Mouse (Mus musculus): ENCODE results near the gene Nt5c2. TPM values are rescaled to one million over a fixed set of nuclear protein-coding genes. Genes with fewer than 3 reads are reported as not detected.
A peak's percentile ranks its signal among the peaks of the same experiment; 100 is the strongest.
"Not testable (repeated sequence)": the region's sequence is repeated elsewhere in the genome, so short reads cannot be mapped to it uniquely, and the experiment has no call there.

The Nt5c2 gene
- polyA plus RNA-seq, 1 experiment = 10.2 TPM

- TF ChIP-seq CTCF (IDR thresholded peaks at IDR 0.05; ENCODE audit: extremely low read depth, insufficient read depth, insufficient read length, insufficient replicate concordance) (no peak), POLR2A (IDR thresholded peaks at IDR 0.05; ENCODE audit: low read depth, low read length) (no peak)
- Histone ChIP-seq H3K27ac (ENCODE audit: insufficient read depth, low read length) (no peak overlapping the region), H3K4me3 (ENCODE audit: extremely low read depth, insufficient read depth, insufficient read length) (no peak overlapping the region), H3K36me3 (ENCODE audit: control insufficient read depth, insufficient read depth, low read length) (no peaks in the 10 kb centered on the region), H3K27me3 (ENCODE audit: control insufficient read depth, insufficient read depth, low read length) (no peaks in the 10 kb centered on the region), H3K4me1 (ENCODE audit: control insufficient read depth, insufficient read depth, insufficient read length) (peaks cover 8% of the 10 kb centered on the region; the same call in 1 of the 2 replicates)
- no peak for DNase-seq (ENCODE audit: low read depth in 1 of 2, low spot score in 2 of 2)
- WGBS = 74% methylated on average over 14 of the region's 14 CpGs
These were observed 31.5 kb downstream of the Nt5c2 start for GRCm38 (mm10) chr19:46983352-46983965.

- Histone ChIP-seq H3K4me1 (ENCODE audit: control insufficient read depth, insufficient read depth, insufficient read length) (peaks cover 5% of the 10 kb centered on the region; the same call in 1 of the 2 replicates), H3K27me3 (ENCODE audit: control insufficient read depth, insufficient read depth, low read length) (no peaks in the 10 kb centered on the region), H3K27ac (ENCODE audit: insufficient read depth, low read length) (no peak overlapping the region), H3K4me3 (ENCODE audit: extremely low read depth, insufficient read depth, insufficient read length) (no peak overlapping the region), H3K36me3 (ENCODE audit: control insufficient read depth, insufficient read depth, low read length) (no peaks in the 10 kb centered on the region)
- WGBS = 77% methylated on average over 6 of the region's 6 CpGs
- TF ChIP-seq CTCF (IDR thresholded peaks at IDR 0.05; ENCODE audit: extremely low read depth, insufficient read depth, insufficient read length, insufficient replicate concordance) (no peak), POLR2A (IDR thresholded peaks at IDR 0.05; ENCODE audit: low read depth, low read length) (no peak)
- no peak for DNase-seq (ENCODE audit: low read depth in 1 of 2, low spot score in 2 of 2)
These were observed 33.5 kb downstream of the Nt5c2 start for GRCm38 (mm10) chr19:46981462-46981861.

- WGBS = 78% methylated on average over 3 of the region's 3 CpGs
- DNase-seq (ENCODE audit: low read depth in 1 of 2, low spot score in 2 of 2) = no peak
- no peak overlapping the region for H3K4me3 ChIP-seq (ENCODE audit: extremely low read depth, insufficient read depth, insufficient read length)
- peaks cover 5% of the 10 kb centered on the region; the same call in 1 of the 2 replicates for H3K4me1 ChIP-seq (ENCODE audit: control insufficient read depth, insufficient read depth, insufficient read length)
- H3K27ac ChIP-seq (ENCODE audit: insufficient read depth, low read length) = no peak overlapping the region
- no peak for TF ChIP-seq POLR2A (IDR thresholded peaks at IDR 0.05; ENCODE audit: low read depth, low read length)
- no peak for TF ChIP-seq CTCF (IDR thresholded peaks at IDR 0.05; ENCODE audit: extremely low read depth, insufficient read depth, insufficient read length, insufficient replicate concordance)
- H3K27me3 ChIP-seq (ENCODE audit: control insufficient read depth, insufficient read depth, low read length) = no peaks in the 10 kb centered on the region
- no peaks in the 10 kb centered on the region for H3K36me3 ChIP-seq (ENCODE audit: control insufficient read depth, insufficient read depth, low read length)
These were observed 35.2 kb downstream of the Nt5c2 start for GRCm38 (mm10) chr19:46979781-46980105.

GRCm38 (mm10) chr19:46978920-46979780, 35.8 kb downstream of the Nt5c2 start:
- WGBS = 73% methylated on average over 17 of the region's 17 CpGs
- H3K36me3 ChIP-seq (ENCODE audit: control insufficient read depth, insufficient read depth, low read length) = no peaks in the 10 kb centered on the region
- H3K4me1 ChIP-seq (ENCODE audit: control insufficient read depth, insufficient read depth, insufficient read length) = peaks cover 5% of the 10 kb centered on the region; the same call in 1 of the 2 replicates
- no peaks in the 10 kb centered on the region for H3K27me3 ChIP-seq (ENCODE audit: control insufficient read depth, insufficient read depth, low read length)
- H3K4me3 ChIP-seq (ENCODE audit: extremely low read depth, insufficient read depth, insufficient read length) = no peak overlapping the region
- H3K27ac ChIP-seq (ENCODE audit: insufficient read depth, low read length) = no peak overlapping the region
- DNase-seq (ENCODE audit: low read depth in 1 of 2, low spot score in 2 of 2) = no peak
- TF ChIP-seq CTCF (IDR thresholded peaks at IDR 0.05; ENCODE audit: extremely low read depth, insufficient read depth, insufficient read length, insufficient replicate concordance) = no peak
- TF ChIP-seq POLR2A (IDR thresholded peaks at IDR 0.05; ENCODE audit: low read depth, low read length) = no peak

- H3K27ac ChIP-seq (ENCODE audit: insufficient read depth, low read length); H3K4me3 ChIP-seq (ENCODE audit: extremely low read depth, insufficient read depth, insufficient read length); H3K36me3 ChIP-seq (ENCODE audit: control insufficient read depth, insufficient read depth, low read length); H3K4me1 ChIP-seq (ENCODE audit: control insufficient read depth, insufficient read depth, insufficient read length); DNase-seq (ENCODE audit: low read depth in 1 of 2, low spot score in 2 of 2); H3K27me3 ChIP-seq (ENCODE audit: control insufficient read depth, insufficient read depth, low read length): not testable (repeated sequence)
- 98% methylated on average over 3 of the region's 3 CpGs for WGBS
These were observed 36.9 kb downstream of the Nt5c2 start for GRCm38 (mm10) chr19:46978069-46978468.

GRCm38 (mm10) chr19:46977460-46977859, 37.5 kb downstream of the Nt5c2 start:
- Histone ChIP-seq H3K27me3 (ENCODE audit: control insufficient read depth, insufficient read depth, low read length) (no peaks in the 10 kb centered on the region), H3K4me3 (ENCODE audit: extremely low read depth, insufficient read depth, insufficient read length) (no peak overlapping the region), H3K4me1 (ENCODE audit: control insufficient read depth, insufficient read depth, insufficient read length) (0 out of 2 replicates have a peak, but pooled peaks cover 2% of the 10 kb centered on the region), H3K27ac (ENCODE audit: insufficient read depth, low read length) (no peak overlapping the region), H3K36me3 (ENCODE audit: control insufficient read depth, insufficient read depth, low read length) (no peaks in the 10 kb centered on the region)
- 37% methylated on average over 6 of the region's 6 CpGs for WGBS
- TF ChIP-seq CTCF (IDR thresholded peaks at IDR 0.05; ENCODE audit: extremely low read depth, insufficient read depth, insufficient read length, insufficient replicate concordance) = no peak
- no peak for TF ChIP-seq POLR2A (IDR thresholded peaks at IDR 0.05; ENCODE audit: low read depth, low read length)
- DNase-seq (ENCODE audit: low read depth in 1 of 2, low spot score in 2 of 2) = peak in 1 of 2 experiments; percentile 59

GRCm38 (mm10) chr19:46976743-46977142, 38.2 kb downstream of the Nt5c2 start:
- WGBS = 37% methylated on average over 2 of the region's 2 CpGs
- DNase-seq (ENCODE audit: low read depth in 1 of 2, low spot score in 2 of 2) = no peak
- Histone ChIP-seq H3K27me3 (ENCODE audit: control insufficient read depth, insufficient read depth, low read length) (no peaks in the 10 kb centered on the region), H3K36me3 (ENCODE audit: control insufficient read depth, insufficient read depth, low read length) (no peaks in the 10 kb centered on the region), H3K4me1 (ENCODE audit: control insufficient read depth, insufficient read depth, insufficient read length) (0 out of 2 replicates have a peak, but pooled peaks cover 2% of the 10 kb centered on the region), H3K27ac (ENCODE audit: insufficient read depth, low read length) (no peak overlapping the region), H3K4me3 (ENCODE audit: extremely low read depth, insufficient read depth, insufficient read length) (no peak overlapping the region)
- TF ChIP-seq POLR2A (IDR thresholded peaks at IDR 0.05; ENCODE audit: low read depth, low read length) (no peak), CTCF (IDR thresholded peaks at IDR 0.05; ENCODE audit: extremely low read depth, insufficient read depth, insufficient read length, insufficient replicate concordance) (no peak)

Data from spleen, adult 2 months (tissue).